Mouse (Mus musculus) heart, adult 2 months (tissue): Measurements from ENCODE around the gene Nemp1.

ENCODE experiments used
- CTCF ChIP-seq: fragments of 200-600 bp; IDR thresholded peaks from 2 replicates; pipeline ENCODE4 v1.8.1; 2022; ENCODE audit warnings: antibody characterized with exemption, mild to moderate bottlenecking, moderate library complexity
- EP300 ChIP-seq: fragments of 200-500 bp; IDR thresholded peaks from 2 replicates; pipeline ENCODE4 v1.6.1; 2011; ENCODE audit warnings: low read depth, low read length, control low read depth; ENCODE audit not compliant: insufficient read depth
- POLR2A ChIP-seq: fragments of 200-500 bp; IDR thresholded peaks from 2 replicates; pipeline ENCODE4 v1.6.1; 2011; ENCODE audit warnings: mild to moderate bottlenecking, low read depth, low read length, control low read depth; ENCODE audit not compliant: insufficient read depth

DNA sequence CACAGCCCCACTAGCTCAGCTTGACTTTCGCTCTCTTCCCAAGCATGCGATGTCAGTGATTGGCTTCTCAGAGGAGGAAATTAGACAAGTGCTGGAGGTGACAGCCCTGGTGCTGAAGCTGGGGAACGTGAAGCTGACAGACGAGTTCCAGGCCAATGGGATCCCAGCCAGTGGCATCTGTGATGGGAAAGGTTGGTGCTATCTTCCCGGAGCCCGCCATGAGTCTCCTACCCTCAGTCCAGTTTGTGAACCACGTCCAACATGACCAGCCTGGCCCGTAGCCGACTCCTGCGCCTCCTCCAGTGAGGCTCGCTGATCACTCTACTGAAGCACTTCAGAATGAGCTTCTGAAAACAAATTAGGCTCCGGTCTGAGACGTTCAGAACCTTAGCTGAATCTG, 43.6 kb downstream of the Nemp1 start:
- TF ChIP-seq EP300: no peak
- TF ChIP-seq POLR2A: no peak
- no peak for TF ChIP-seq CTCF
